Mouse (Mus musculus): ENCODE results near the gene Coq6. TPM values are rescaled to one million over a fixed set of nuclear protein-coding genes. Genes with fewer than 3 reads are reported as not detected.

The Coq6 gene
- total RNA-seq, 2 experiments from 2014 or later, result 67.4 to 80.8 TPM

Other genes starting within 250 kb of the Coq6 start
- 10 to 100 TPM; 15.5 to 16.8 TPM for gene Dnal1, start 247.3 kb upstream of the Coq6 start, total RNA-seq (2021)
- gene Pnma1, start 213.2 kb upstream of the Coq6 start, total RNA-seq (2021), result under 1 TPM; 0.26 to 0.36 TPM
- 10 to 100 TPM; 17.5 to 20.6 TPM for gene Elmsan1, start 142.8 kb upstream of the Coq6 start, total RNA-seq (2021)
- 100 to 1,000 TPM in 1 of 2 experiments, 10 to 100 TPM in 1; 82.5 to 110 TPM for gene Ptgr2, start 76.4 kb upstream of the Coq6 start, total RNA-seq (2021)
- 10 to 100 TPM; 31.9 to 40.8 TPM for gene Zfp410, start 44.8 kb upstream of the Coq6 start, total RNA-seq (2021)
- 1 to 10 TPM; 3.2 to 4.5 TPM for gene Fam161b, start 176 bp downstream of the Coq6 start, total RNA-seq (2021)
- gene Entpd5, start 47.4 kb downstream of the Coq6 start, total RNA-seq (2021), result 100 to 1,000 TPM in 1 of 2 experiments, 10 to 100 TPM in 1; 77.4 to 111 TPM
- 1 to 10 TPM; 1.4 to 1.5 TPM for gene Bbof1, start 47.4 kb downstream of the Coq6 start, total RNA-seq (2021)
- gene Rnf113a2, start 55.5 kb downstream of the Coq6 start, total RNA-seq (2021), result 10 to 100 TPM; 14.3 to 20.2 TPM
- gene Aldh6a1, start 89.3 kb downstream of the Coq6 start, total RNA-seq (2021), result 100 to 1,000 TPM; 209 to 223 TPM
- gene Lin52, start 89.8 kb downstream of the Coq6 start, total RNA-seq (2021), result 10 to 100 TPM; 15.6 to 15.9 TPM
- not detected for gene Vsx2, start 208.1 kb downstream of the Coq6 start, total RNA-seq (2021)